Mouse (Mus musculus) embryonic stem cell, embryonic (primary cell): ENCODE measurements around the gene Gm20696.

ENCODE experiments used
- CTCF ChIA-PET, 4 experiments: fragments of 300-600 bp in 2 of 4; fragments of 350-600 bp in 2 of 4; sonication (Branson Sonifier 250); formaldehyde crosslinking; loops; one replicate each; lab custom pipeline; 2022; ENCODE audit warnings: inconsistent platforms in 2 of 4; lab: Charles Lee
- POLR2A ChIA-PET, 4 experiments: fragments of 300-600 bp in 2 of 4; fragments of 350-600 bp in 2 of 4; sonication (Branson Sonifier 250); formaldehyde crosslinking; loops; one replicate each; lab custom pipeline; 2022; ENCODE audit warnings: antibody characterized with exemption in 4 of 4, inconsistent platforms in 1 of 4; lab: Charles Lee

Gene Gm20696

DNA sequence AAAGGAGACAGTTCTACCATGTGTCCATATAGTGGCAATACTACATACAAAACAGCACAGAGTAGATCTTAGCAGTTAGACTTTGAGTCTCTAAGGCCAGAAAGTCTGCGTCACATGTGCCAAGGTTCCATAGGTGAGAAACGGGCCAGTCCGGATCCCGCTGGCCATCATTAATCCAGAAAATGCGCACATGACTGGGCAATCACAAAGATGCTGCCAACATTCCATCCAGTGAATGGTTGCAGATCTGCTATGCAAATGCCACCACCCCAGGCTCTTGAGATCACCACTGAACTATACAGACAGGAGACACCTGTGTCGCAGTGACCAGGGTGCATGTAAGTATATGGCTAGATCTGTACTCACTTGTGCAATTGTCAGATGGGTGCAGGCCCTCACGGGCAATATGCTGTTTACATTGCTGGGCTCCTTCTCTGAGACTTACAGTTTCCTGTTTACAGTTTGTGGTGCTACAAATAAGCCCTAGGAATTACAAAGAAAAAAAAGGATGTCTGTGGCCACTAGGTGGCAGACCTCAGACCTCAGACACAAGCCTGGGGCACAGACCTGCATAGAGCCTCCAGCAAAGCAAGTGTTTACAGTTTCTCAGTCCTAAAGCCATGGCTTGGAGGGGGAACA, 4.0 kb upstream of the Gm20696 start:
- CTCF ChIA-PET: interaction anchor here in 3 of 4 experiments (0.5 to 1.2 kb wide), 4 partner anchors 14 to 112 kb away, joined by 5 to 6 read pairs (median 6); no protein-coding TSS in a partner anchor
- POLR2A ChIA-PET: interaction anchor here in 1 of 4 experiments (0.6 to 0.7 kb wide), 3 partner anchors 418 to 1709 kb away, joined by 3 read pairs; no protein-coding TSS in a partner anchor

DNA sequence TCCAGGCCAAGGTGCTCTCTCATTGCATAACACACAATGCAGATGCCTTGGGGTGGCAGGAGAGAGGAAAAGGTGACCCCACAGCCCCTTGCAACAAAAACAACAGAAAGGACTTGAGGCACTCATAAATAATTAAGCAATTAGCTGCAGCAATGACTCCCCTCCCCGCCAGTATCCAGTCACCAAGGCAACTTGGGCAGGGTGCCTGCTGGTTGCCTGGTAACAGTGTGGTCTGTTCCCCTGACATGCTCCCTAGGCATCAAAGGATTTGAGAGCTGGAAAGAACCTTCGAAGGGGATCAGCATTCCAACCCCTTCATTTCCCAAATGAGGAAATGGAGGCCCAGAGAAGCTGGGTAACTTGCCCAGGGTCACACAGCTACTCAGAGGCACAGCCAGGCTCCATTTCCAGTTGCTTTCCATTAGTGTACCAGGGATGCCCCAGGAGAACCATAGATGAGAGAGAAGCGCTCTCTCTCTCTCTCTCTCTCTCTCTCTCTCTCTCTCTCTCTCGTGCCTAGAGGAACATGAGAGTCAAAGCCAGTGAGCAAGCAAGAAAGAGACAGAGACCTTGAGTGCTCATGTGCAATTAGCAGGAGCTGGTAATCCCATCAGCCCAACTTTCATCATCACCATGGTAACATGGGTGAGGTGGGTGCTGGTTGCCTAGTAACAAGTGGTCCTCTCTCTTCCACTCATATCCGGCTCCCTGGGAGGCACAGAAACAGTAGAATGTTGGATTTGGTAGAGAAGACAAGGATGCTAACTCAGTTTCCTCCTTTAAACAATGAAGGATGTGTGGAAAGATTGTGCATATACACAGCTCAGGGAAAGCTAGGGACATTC, 3.1 kb upstream of the Gm20696 start:
- POLR2A ChIA-PET: interaction anchor here in 1 of 4 experiments (0.6 to 0.7 kb wide), 3 partner anchors 417 to 1708 kb away, joined by 3 read pairs; no protein-coding TSS in a partner anchor
- CTCF ChIA-PET: interaction anchor here in 3 of 4 experiments (0.5 to 1.1 kb wide), 4 partner anchors 15 to 247 kb away, joined by 5 to 6 read pairs (median 6); no protein-coding TSS in a partner anchor

DNA sequence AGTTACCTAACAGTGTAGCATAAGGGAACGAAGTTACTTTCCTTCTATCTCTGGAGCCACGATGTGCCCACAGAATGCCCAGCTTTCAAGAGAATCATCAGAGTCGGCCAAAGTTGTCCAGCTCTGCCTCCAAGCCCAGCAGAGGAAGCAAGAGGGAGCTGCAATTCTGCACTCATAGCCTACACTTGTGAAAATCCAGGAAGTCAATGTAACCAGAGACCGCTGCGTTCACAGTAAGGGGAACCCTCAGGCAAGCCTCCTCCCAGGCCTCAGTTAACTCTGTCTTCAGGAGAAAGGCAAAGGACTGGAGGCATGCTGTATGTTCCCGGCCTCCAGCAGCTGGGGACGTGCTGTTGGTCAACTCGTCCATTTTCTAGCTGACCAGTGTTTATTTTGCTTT, 693 bp upstream of the Gm20696 start:
- ChIA-PET CTCF (interaction anchor here in 3 of 4 experiments (0.6 to 1.6 kb wide), 5 partner anchors 18 to 313 kb away, joined by 3 to 5 read pairs (median 3); partner anchors contain the start of gene Gpr27 (in 1 of the 3)), POLR2A (interaction anchor here in 2 of 4 experiments (0.5 to 1.0 kb wide), 3 partner anchors 13 to 612 kb away, joined by 3 read pairs; no protein-coding TSS in a partner anchor)

DNA sequence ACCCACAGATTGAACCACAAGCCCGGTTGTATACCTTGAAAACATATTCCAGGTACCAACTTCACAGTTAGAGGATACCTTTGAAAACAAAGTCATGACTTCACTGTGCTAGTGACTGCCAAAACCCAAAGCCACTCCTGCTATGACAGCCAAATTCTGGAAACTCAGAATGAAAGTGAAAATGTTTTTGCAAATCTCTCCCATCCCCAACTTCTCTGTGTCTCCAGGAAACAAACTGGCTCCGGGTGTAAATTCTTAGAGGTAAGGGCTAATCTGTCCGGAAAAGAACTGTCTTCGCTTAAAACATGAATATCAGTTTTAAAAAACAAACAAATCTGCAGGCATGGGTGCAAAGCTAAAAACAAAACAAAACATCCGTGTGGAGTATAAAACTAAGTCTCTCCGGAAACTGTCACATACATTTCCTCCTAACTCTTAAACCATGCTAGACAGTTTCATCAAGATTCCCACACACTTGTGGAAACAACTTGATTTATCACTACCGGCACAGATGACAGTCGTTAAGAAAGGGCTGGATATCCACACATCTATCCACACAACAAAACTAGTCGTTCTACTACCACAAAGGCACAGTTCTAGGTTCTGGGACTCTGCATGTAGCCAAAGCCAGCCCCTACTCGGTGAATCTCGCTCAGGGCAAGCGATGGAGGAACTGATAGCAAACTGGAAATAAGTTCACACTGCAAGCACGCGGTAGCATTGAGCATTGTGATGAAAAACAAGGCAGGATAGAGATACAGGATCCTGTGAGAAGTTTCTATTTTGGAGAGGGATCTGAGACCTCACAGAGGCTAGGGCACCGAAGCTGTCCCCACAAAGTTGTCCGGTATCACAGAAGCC, 910 bp downstream of the Gm20696 start:
- ChIA-PET POLR2A (interaction anchor here in 2 of 4 experiments (0.6 to 1.1 kb wide), 2 partner anchors 19 to 152 kb away, joined by 3 read pairs; no protein-coding TSS in a partner anchor), CTCF (interaction anchor here in 2 of 4 experiments (1.5 to 1.6 kb wide), 2 partner anchors 19 kb away, joined by 4 to 5 read pairs; no protein-coding TSS in a partner anchor)

DNA sequence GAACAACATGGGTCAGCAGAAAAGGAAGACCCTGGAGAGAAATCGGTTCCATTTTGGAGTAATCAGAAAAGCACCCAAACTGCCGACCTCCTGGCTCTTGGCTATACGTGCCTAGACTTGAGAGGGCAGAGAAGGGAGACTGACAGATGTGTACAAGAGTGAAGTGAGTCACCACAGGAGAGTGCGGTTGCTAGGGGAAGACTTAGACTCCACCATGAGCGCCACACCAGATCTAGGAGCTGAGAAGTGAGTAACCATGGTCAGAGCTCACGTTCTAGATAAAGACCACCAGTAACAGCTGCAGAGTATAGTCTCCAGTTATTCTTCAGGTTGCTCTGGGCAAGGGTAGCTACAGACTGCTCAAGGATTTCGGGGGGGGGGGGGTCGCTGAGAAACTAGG, 3.4 kb downstream of the Gm20696 start:
- CTCF ChIA-PET: interaction anchor here in 3 of 4 experiments (0.6 to 0.7 kb wide), 5 partner anchors 11 to 622 kb away, joined by 3 to 12 read pairs (median 6); no protein-coding TSS in a partner anchor
- POLR2A ChIA-PET: interaction anchor here in 2 of 4 experiments (0.6 to 0.7 kb wide), 2 partner anchors 213 to 377 kb away, joined by 3 read pairs; no protein-coding TSS in a partner anchor

DNA sequence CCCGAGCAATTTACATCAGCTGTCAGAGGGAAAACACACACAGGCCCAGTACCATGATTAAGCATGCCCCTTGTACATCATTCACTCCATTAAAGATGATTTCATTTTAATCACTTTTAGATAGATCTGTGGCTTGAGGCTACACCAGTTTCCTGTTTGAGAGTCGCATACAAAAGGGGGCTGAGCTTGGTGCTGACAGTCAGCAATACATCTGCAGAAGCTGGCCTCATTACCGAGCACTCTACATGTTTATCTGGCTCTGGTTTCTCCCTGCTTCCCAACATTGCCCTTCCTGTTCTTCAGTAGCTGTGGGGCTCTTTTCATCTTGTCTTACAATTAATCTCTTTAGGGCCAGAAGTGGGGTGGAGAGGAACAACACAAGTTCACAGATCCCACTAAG, 6.2 kb downstream of the Gm20696 start:
- ChIA-PET CTCF (no interaction called here), POLR2A (no interaction called here)

DNA sequence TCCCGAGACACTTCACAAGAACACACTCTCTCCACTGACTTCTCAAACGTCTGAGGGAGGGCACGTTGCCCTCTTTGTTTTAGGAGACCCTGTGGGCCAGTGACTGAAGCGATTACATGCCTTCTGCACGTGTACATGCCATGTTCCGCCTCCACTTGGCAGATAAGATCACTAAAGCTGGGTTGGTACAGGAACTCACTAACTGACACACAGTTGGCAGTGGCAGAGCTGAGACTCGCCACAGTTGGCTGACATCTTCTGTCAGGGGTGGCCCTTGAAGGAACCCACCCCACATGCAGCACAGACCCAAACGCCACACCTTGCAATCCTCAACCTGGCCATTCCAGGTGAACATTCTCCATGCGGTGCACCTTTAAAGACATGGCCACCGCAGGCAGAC, 8.0 kb downstream of the Gm20696 start:
- POLR2A ChIA-PET: no interaction called here
- CTCF ChIA-PET: interaction anchor here in 1 of 4 experiments (0.6 kb wide), 1 partner anchor 22 kb away, joined by 3 read pairs; no protein-coding TSS in a partner anchor

DNA sequence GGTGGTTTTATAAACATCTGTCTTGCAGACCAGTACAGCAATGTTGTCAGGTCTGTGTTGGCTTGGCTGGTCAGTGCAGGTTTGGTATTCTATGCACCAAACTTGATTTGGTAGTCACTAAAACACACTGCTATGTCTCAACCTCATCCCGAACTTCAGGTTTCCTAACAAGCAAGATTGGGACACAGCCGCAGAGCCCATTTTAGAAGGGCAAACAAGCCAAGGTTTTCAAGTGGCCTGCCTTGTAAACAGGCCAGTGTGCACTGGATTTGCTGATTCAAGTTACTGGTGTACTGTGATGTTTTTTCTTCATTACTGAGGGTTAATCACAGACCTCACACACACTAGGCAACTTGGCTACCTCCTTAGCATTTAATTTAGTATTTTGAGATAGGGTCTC, 10.5 kb downstream of the Gm20696 start:
- CTCF ChIA-PET: no interaction called here
- POLR2A ChIA-PET: no interaction called here

DNA sequence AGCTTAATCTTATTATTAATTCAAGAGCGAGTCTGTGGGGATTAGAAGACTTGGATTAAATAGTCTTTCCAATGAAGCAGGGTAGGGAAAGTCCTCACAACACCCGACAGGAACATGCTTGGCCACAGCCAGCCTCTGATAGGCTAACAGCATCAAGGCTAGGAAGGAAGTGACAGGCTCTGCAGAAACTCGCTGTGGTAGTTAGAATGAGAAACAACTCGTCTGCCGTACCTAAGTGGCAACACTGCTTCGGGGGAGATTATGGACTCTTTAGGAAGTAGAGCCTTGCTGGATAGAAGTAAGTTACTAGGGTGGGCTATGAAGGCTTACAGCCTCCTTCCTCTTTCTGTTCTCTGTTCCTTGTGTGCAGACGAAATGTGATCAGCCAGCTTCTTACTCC, 11.1 kb downstream of the Gm20696 start:
- ChIA-PET POLR2A (no interaction called here), CTCF (interaction anchor here in 2 of 4 experiments (0.7 to 1.0 kb wide), 2 partner anchors 29 to 117 kb away, joined by 3 read pairs; no protein-coding TSS in a partner anchor)

DNA sequence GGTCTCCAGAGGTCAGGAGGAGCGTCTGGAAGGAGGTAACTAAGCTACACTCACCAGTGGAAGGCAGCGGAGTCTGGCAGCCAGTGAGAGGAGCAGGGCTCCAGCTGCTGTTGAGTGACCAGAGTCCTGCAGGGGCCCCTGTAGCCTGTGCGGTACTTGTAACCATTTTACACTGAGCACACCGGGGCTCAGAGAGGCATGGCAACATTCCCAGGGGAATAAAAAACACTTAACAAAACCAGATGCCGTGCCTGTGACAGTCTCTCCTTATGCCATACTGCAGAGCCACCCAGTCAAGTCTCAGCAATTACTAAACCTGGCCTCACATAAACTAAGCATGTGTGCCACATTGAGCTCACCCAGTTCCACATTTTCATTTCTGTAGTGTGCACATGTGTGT, 12.3 kb downstream of the Gm20696 start:
- ChIA-PET CTCF (interaction anchor here in 1 of 4 experiments (1.0 kb wide), 1 partner anchor 30 kb away, joined by 3 read pairs; no protein-coding TSS in a partner anchor), POLR2A (interaction anchor here in 1 of 4 experiments (0.6 kb wide), 1 partner anchor 984 kb away, joined by 3 read pairs; no protein-coding TSS in a partner anchor)

DNA sequence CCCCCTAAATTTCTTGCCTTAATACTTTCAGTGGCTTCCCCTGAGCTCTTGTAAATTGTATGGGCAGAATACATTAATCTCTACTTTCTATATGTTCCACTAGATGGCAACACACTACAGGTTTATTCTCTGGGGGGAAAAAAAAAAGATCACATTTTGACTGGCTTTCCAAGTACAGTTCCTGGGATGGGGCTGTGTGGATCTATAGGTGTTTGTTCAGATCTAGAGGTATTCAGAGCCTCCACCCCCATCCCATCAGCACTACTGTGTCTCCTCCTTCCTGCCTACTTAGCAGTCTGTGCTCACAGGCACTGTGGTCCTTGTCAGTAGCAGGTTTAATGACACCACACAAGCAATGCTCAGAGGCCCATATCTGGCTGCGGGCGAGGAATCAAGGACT, 14.3 kb downstream of the Gm20696 start:
- POLR2A ChIA-PET: interaction anchor here in 1 of 4 experiments (0.6 kb wide), 1 partner anchor 25 kb away, joined by 3 read pairs; no protein-coding TSS in a partner anchor
- CTCF ChIA-PET: interaction anchor here (0.5 to 1.2 kb wide), 10 partner anchors 11 to 1150 kb away, joined by 3 to 7 read pairs (median 3); no protein-coding TSS in a partner anchor

DNA sequence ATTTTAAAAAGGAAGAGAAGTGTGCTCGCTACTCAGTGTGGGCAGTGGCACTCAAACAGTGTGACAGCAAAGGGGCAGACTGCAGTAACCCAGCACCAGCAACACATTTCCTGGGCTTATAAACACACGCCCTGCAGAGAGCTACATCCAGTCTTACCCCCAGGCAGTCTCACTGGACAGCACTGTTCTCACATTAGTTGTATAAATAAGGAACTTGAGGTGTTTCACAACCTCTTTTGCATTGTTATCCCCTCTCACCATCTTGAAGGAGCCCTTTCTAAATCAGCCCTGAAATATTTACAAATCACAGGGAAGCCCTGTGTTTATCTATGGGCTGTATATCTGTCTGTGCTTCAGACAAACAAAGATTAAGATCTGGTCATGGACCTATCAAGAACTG, 17.3 kb downstream of the Gm20696 start:
- POLR2A ChIA-PET: no interaction called here
- CTCF ChIA-PET: no interaction called here

DNA sequence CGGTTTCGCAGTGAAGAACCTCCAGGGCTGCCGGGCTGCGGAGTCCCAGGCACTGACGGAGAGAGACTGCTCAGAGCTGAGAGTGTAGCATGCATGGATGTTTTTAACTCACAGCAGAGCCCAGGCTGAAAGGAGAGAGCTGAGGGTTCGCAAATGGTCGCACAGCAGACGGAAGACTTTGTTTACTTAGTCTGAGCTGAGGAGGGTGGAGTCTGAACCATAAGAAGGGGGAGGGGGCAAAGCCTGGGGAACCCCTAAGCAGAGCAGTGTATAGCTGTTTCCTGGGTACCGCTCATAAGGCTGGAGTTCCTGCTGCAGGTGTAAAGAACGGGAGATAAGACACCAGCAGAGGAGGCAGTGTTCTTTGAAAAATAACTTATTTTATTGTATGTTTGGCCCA, 20.3 kb downstream of the Gm20696 start:
- CTCF ChIA-PET: interaction anchor here in 1 of 4 experiments (0.6 kb wide), 1 partner anchor 1063 kb away, joined by 3 read pairs; no protein-coding TSS in a partner anchor
- POLR2A ChIA-PET: interaction anchor here in 1 of 4 experiments (0.6 kb wide), 1 partner anchor 609 kb away, joined by 4 read pairs; no protein-coding TSS in a partner anchor

DNA sequence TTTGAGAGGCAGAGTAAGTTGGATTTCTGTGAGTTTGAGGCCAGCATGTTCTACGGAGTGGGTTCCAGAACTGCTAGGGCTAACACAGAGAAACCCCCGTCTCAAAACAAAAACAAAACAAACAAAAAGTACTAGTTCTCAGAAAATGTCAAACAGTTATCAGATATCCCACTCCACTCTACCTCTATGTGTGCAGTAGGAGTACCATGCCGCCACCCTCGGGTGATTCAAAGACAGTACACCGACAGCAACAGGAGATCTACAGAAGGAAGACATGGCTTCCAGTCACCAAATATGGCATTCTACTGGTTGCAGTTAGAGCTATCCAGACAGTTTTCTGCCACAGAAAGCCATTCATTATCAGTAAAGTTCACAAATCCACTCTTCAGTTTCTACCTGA, 21.7 kb downstream of the Gm20696 start:
- POLR2A ChIA-PET: no interaction called here
- CTCF ChIA-PET: no interaction called here

DNA sequence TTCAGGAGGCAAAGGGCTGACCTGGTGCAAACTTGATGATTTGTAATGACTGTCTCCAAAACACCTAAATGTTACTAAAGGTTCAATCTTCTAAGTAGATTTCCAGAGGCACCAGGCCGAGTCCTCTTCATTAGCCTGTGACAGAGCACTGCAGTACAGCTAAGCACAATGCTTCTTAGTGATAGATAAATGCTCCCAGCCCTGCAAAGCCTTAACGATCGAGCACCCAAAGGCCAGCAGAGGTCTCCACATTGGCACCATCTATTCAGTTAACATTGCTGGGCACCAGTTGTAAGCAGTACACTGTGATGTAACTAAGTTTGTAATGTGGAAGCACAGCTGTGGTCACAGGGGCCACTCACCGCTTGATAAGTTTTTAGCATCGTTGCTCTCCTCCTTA, 22.2 kb downstream of the Gm20696 start:
- CTCF ChIA-PET: interaction anchor here in 1 of 4 experiments (0.8 kb wide), 1 partner anchor 21 kb away, joined by 4 read pairs; no protein-coding TSS in a partner anchor
- POLR2A ChIA-PET: no interaction called here

DNA sequence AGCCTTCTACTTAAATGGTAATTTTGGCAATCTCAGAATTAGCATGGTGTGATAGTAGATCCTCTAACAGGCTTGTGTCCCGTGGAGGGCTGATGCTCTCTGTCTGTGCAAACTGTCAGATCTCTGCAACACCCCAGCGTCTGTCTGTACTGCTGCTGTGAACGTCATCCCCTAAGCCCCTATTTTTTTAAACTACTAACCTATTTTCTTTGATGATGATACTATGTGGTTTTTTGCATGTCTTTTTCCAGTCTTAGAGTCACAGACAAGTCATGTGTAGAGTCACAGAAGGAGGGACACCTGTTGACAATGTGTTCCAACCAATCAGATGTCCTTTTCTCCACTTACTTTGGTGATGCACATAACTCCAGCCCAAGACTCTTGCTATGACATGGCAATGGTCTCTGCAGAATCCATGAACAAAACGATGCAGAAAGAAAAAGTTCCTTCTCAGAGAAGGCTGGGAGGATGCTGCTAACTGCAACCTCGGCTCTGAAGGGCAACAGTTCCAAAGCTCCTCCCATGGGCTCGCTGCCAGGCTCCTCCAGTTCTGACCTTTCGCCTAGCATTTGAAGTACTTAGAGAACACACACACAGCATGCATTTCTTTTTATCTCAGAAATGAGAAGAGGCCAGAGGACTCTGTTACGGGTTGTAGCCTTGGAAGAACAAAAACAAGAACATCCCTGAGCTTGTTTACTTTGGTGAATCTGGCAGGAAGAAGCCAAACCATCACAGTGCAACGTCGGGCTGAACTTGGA, 23.0 kb downstream of the Gm20696 start:
- POLR2A ChIA-PET: no interaction called here
- CTCF ChIA-PET: interaction anchor here in 1 of 4 experiments (0.8 kb wide), 1 partner anchor 20 kb away, joined by 4 read pairs; no protein-coding TSS in a partner anchor

DNA sequence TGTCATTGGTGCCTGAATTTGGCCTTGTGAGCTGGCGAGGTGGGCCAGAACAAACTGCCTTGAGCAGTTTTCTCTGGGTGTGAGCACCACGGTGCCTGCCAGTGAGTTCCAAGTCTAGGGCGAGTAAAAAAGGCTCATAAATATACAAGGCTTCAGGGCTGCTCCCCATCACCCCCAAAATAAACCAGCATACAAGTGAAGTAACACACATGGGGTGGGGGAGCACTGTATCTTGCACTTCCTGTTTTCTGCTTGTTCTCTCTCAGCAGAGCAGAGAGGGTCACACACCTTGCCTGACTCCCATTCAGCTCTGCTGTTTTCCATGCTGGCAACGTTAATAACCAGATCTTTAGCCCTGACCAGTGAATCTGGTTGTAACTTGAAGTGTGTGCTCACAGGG, 29.1 kb downstream of the Gm20696 start:
- ChIA-PET CTCF (interaction anchor here in 3 of 4 experiments (0.6 to 1.1 kb wide), 3 partner anchors 14 to 148 kb away, joined by 3 to 6 read pairs (median 5); no protein-coding TSS in a partner anchor), POLR2A (no interaction called here)
